Mouse (Mus musculus): Measurements from ENCODE around the gene Tiprl. TPM values are rescaled to one million over a fixed set of nuclear protein-coding genes. Genes with fewer than 3 reads are reported as not detected.

The Tiprl gene
- total RNA-seq, 2 experiments from 2014 or later: 19.7 to 20.9 TPM

DNA sequence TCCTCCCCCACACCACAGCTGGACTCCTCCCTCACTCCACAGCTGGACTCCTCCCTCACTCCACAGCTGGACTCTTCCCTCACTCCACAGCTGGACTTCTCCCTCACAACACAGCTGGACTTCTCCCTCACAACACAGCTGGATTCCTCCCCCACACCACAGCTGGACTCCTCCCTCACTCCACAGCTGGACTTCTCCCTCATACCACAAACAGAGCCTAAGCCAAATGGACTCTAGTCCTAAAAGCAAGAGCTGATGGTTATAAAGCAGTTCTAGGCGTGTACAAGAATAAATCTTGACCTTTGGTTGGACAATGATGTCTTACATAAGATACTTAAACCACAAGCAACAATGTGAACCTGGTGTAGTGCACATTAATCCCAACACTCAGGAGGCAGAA, 37.8 kb downstream of the Tiprl start:
- no peak for TF ChIP-seq CTCF (IDR thresholded peaks at IDR 0.05)
- Histone ChIP-seq H3K27ac (no peak overlapping the region), H3K4me3 (no peak overlapping the region)
- DNase-seq: no peak
- intact Hi-C loops (cut with DNase I): no loop called here

DNA sequence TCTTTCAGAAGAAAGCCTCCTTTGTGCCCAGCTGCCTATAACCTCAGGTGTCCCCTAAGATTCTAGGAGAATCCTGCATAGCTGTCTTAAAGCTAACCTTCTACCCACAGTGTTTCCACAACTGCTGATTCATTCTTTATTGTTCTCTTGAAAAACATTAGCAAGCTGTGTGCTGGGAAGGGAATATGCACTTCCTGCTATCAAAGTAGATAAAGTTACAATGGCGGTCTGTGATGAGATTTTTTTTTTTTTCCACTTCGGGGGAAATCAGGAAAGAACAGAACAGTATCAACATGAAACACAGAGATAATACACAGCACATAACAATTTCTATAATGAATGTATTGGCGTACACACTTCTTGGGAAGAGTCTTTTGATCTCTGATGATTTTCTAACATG, 38.9 kb downstream of the Tiprl start:
- DNase-seq: no peak
- no peak overlapping the region for H3K27ac ChIP-seq

DNA sequence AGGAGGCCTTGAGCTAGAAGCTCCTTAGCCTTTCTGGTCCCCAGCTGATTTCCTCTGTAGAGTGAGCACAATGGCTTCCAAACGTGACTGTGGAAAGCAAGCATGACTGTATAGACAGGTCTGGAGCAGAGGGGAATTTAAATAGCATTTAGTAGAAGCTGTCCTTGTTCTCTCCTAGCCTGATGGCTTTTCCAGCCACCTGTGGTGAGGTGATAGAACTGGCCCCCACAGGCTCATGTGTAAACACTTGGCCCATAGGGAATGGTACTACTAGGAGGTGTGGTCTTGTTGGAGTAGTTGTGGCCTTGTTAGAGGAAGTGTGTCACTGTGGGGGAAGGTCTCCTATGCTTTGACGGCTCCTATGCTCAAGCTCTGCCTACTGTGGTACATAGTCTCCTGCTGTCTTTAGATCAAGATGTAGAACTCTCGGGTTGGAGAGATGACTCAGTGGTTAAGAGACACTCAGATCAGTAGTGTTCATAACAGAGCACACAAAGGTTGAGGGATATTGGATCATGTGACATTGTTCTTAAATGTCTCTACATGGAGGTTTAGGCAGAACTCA, 41.3 kb downstream of the Tiprl start:
- intact Hi-C loops (cut with DNase I): loop anchor here (2.0 kb wide), 1 partner anchor 41 kb away; the partner anchor contains the start of gene Tiprl
- DNase-seq: no peak
- Histone ChIP-seq H3K4me3 (no peak overlapping the region), H3K27ac (no peak overlapping the region)
- no peak for TF ChIP-seq CTCF (IDR thresholded peaks at IDR 0.05)

More for the DNA sequence above, 38.9 kb downstream of the Tiprl start:
- H3K4me3 ChIP-seq: no peak overlapping the region
- no peak for TF ChIP-seq CTCF (IDR thresholded peaks at IDR 0.05)
- intact Hi-C loops (cut with DNase I): no loop called here

DNA sequence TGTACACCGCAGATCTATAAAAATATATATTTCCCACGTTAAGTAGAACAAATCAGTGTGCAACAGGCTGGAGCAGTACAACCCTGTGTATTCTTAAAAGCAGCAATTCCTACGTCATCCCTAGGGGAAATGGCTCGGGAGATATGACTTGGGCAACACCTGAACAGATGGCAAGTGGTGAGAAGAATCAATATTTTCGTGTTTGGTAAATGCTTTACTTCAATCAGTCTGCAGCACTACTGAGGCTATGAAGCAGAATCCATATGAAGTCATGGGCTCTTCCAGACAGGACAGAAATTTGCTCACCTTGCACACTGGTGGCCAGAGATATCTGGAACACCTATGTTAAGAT, 42.2 kb downstream of the Tiprl start:
- Histone ChIP-seq H3K27ac (peak overlapping the region; percentile 83), H3K4me3 (peak overlapping the region; percentile 87)
- DNase-seq: no peak
- no peak for TF ChIP-seq CTCF (IDR thresholded peaks at IDR 0.05)
- intact Hi-C loops (cut with DNase I): loop anchor here (2.0 kb wide), 1 partner anchor 42 kb away; the partner anchor contains the start of gene Tiprl

DNA sequence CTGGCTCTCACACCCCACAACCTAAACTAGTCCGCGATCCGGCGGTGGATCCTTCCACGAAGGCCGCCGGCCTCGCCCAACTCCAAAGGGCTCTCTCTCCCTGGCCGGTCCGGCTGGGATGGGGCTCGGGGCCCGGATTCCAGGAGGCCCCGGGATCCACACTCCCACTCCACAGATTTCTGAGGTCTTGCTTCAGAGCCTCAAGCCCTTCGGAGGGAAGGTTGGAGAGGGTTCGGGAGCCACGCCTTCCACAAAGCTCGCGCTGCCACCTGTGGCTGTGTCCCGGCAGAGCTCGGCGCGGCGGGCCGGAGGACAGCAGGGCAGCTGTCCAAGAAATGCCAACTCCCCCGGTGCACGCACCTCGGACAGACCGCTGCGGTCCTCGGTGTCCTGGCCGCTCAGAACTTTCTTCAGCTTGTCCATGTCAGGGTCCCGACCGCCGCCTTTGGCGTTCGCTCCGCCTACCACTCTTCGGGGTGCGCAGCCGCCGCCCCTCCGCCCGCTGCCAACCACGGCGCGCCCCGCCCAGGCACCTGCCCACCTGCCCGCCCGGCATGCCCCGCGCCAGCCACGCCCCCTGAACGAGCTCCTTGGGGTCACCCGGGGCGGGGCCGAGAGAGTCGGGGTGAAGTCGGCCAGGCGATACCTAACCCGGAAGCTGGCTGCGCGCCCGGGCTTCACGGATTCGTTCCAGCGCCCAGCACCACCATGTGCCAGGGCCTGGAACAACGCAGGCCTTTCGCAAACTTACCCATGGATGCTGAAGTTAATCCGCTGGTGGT, 42.7 kb downstream of the Tiprl start, which contains the start of gene Sft2d2:
Gene Sft2d2, minus strand, starts transcription at position 559 of the 782 bp plus-strand sequence.
- intact Hi-C loops (cut with DNase I): loop anchor here (2.0 kb wide), 1 partner anchor 43 kb away; the partner anchor contains the start of gene Tiprl
- DNase-seq: peak; percentile 96
- peak within 1 kb of the TSS; percentile 83 for H3K27ac ChIP-seq
- H3K4me3 ChIP-seq: peak within 1 kb of the TSS; percentile 87
- peak; percentile 36; the same call in 1 of the 2 replicates for TF ChIP-seq CTCF (IDR thresholded peaks at IDR 0.05)

DNA sequence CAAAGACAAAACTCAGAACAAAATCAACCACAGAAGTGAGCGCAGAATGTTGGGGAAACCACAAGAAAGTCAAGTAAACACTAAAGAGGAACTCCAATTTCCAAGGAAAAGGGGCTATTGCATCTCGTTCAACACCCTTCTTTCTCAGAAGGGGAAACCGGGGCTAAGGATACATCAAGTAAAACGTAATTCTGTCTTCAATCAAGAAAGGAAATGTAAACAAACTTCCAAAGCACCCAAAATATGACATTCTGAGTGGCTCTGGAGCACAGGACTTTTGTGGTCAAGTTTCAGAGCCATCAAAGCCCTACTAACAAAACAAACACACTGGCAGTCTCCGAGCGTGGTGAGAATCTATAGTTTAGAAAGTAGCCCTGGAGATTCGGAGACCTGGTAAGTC, 43.4 kb downstream of the Tiprl start:
- H3K27ac ChIP-seq: peak overlapping the region; percentile 83
- no peak for DNase-seq
- intact Hi-C loops (cut with DNase I): no loop called here
- peak overlapping the region; percentile 87 for H3K4me3 ChIP-seq
- TF ChIP-seq CTCF (IDR thresholded peaks at IDR 0.05): no peak

DNA sequence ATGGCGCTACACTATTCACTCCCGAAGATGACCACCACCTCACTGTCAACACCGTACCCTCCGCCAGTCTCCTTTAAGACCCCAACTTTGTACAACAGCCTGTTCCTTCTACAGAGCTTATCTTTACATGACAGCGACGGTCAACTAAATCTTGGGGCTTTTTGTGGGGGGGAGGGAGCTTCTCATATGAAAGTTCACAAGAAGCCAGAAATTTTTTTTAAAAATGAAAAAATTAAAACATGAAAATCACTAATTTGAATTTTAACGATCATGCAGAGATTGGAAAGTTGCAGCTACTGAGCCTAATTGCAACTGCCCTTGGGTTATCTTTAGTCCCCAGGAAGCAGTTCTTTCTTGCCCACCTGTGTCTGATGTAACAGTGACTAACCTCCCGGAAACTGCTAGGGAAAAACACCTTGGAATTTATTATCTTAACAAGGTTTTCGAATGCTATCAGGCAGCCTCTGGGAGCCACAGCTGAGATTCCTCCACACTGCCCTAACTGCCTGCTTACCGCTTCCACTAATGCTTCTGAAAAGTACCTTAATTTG, 44.0 kb downstream of the Tiprl start:
- no peak for DNase-seq
- no peak for TF ChIP-seq CTCF (IDR thresholded peaks at IDR 0.05)
- intact Hi-C loops (cut with DNase I): no loop called here
- Histone ChIP-seq H3K4me3 (peak overlapping the region; percentile 87), H3K27ac (peak overlapping the region; percentile 83)

DNA sequence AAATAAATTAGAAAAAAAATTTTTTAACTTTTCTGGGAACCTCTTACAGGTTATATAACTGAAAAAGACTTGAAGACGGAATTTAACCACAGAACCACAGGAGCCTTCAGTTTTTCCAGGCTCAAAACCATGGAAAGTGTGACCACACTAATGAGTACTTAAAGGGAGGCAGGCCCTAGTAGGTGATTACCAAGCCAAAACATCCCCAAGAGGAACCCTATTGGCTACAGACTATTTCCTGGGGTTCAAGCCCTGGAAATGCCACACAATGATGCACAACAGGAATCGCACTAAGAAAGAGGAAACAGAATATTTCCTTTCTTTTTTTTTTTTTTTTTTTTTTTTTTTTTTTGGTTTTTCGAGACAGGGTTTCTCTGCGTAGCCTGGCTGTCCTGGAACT, 44.7 kb downstream of the Tiprl start:
- intact Hi-C loops (cut with DNase I): no loop called here
- Histone ChIP-seq H3K27ac (peak overlapping the region; percentile 83), H3K4me3 (peak overlapping the region; percentile 51)
- no peak for DNase-seq
- no peak for TF ChIP-seq CTCF (IDR thresholded peaks at IDR 0.05)

DNA sequence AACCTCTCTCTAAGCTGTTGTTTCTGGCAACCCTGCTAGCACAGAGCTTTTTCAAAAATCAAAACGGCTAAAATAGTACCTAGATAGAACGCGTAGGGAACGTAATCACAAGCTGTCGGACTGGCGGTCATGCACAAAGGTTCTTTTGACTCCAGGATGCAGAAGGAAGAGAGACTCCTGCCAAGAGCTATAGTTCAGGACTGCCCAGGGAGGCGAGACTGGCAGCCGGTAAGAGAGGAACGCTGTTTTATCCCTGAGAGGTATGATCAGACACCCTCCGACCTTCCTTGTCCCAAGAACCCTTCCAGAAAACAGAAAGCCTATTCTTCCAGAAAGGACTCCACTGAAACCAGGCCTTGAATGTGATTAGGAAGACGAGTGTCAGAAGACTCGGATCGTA, 45.2 kb downstream of the Tiprl start:
- intact Hi-C loops (cut with DNase I): no loop called here
- no peak for TF ChIP-seq CTCF (IDR thresholded peaks at IDR 0.05)
- no peak for DNase-seq
- peak overlapping the region; percentile 83 for H3K27ac ChIP-seq
- peak overlapping the region; percentile 51 for H3K4me3 ChIP-seq

DNA sequence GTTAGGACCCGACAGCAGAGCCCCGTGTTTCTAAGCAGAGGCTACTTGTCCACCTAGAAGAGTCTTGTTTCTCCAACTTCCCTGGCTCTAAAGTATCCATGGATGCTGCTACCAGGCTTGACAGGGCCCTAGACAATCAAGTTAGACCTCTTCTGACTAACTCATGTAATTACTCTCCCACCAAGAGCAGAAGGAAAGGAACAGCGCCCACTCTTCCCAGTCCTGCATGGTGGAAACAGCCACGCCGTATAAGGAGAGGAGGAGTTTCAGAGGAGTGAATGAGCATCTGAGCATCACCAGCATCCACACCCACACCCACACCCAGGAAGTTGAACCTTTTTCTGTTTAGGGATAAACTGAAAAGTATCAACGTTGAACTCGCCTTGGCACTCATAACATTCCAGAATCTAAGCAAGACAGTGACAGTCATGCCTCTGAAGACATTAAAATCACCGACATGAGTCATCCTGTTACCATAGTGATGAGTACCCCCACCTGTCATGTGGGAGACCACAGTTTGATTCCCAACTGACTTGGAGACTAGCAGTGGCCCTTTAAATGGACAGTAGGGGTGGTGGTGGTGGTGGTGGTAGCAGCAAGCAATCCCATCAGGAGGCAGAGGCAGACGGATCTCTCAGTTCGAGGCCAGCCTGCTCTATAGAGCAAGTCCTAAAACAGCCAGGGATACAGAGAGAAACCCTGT, 46.1 kb downstream of the Tiprl start:
- Histone ChIP-seq H3K27ac (peak overlapping the region; percentile 83; the same call in 1 of the 2 replicates), H3K4me3 (no peak overlapping the region)
- TF ChIP-seq CTCF (IDR thresholded peaks at IDR 0.05): no peak
- no peak for DNase-seq
- intact Hi-C loops (cut with DNase I): no loop called here

DNA sequence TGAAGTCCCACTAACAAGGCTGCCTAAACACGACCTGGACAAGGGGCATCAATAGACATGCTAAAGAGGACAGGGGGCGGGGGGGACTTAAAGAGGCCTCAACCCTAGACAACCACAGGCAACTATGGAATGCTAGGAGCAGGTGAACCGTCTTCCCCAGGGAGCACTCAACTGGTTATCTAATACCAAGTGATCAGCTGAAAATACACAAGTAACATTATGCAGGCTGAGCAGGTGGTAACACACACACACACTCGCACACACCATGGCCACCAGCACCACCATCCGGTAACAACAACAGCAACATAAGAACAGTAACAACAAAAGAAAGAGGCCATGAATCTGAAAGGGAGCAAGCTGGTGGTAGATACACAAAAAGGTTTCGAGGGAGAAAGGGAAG, 46.7 kb downstream of the Tiprl start:
- Histone ChIP-seq H3K27ac (no peak overlapping the region), H3K4me3 (no peak overlapping the region)
- no peak for TF ChIP-seq CTCF (IDR thresholded peaks at IDR 0.05)
- no peak for DNase-seq
- intact Hi-C loops (cut with DNase I): no loop called here

DNA sequence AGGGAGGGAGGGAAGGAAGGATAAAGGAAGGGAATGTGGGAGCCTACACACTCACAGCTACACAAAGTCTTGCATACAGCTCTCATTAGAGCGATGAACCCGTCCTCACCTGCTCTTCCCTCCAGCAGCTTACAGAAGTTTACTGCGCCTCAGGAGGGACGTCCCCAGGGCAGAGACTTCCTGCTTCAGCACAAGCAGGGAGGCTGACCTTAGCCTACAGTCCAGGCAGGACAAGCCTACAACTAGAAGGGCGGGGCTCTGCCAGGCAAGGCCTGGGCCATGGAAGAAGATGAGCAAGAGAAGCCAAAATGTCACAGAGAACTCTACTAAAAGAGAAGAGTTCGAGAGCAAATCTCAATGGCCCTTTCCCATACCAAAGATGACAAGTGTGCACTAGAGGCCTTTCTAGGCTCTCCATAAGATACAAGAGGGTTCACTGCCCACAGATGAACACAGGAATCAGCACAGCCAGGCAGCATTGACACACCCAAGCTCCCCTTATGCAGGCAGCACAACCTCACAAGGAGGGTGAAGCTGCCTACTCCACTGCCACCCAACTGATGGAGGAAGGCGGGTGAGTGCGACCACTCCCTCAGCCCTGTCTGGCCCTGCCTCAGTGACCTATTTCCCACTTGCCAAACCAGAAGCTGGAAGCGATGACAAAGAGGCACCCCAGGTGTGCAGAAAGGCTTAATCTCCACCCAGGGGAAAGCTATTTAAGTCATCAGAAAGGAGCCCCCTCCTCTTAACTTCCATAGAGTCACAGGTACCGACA, 47.8 kb downstream of the Tiprl start:
- no peak for DNase-seq
- intact Hi-C loops (cut with DNase I): no loop called here
- no peak for TF ChIP-seq CTCF (IDR thresholded peaks at IDR 0.05)
- H3K4me3 ChIP-seq: no peak overlapping the region
- H3K27ac ChIP-seq: no peak overlapping the region
